ENCODE assay signal across 11 mouse cellular contexts in genomic region chr12:119054560-119054959, GRCm38 (mm10).
DNase-seq lines count a peak whose midpoint lies in the region; ATAC-seq and TF ChIP-seq lines count a peak whose summit lies in the region.
"Had no signal": no experiment of that assay in that cellular context is flagged by ENCODE, and none has a peak within 500 bp of the region (broad histone marks: within the 10 kb centered on the region; RNA-seq: fewer than 3 reads in every experiment).

No protein-coding gene starts in this region.

- peak; percentile 14; the same call in 1 of the 2 replicates for ATAC-seq in forebrain, embryonic 12.5 days (ENCODE audit: low FRiP score)
- no peak for ATAC-seq in forebrain, embryonic 16.5 days

- no peak overlapping the region for H3K27ac ChIP-seq in forebrain, embryonic 12.5 days
- no peak overlapping the region for H3K27ac ChIP-seq in forebrain, embryonic 16.5 days (ENCODE audit: low read length)
- H3K27ac ChIP-seq: liver, embryonic 15.5 days; midbrain, embryonic 12.5 days had no signal

- peak; percentile 4 for DNase-seq in layer of hippocampus, adult 9-11 months
- DNase-seq in layer of hippocampus, postnatal 36 days = no peak
- DNase-seq in right cerebral cortex, adult 2 months (ENCODE audit: low spot score in 2 of 2) = peak; percentile 17 to 21
- DNase-seq in right cerebral cortex, postnatal 36 days (ENCODE audit: low spot score in 2 of 2) = no peak
- DNase-seq in spleen, adult 12 weeks (ENCODE audit: low spot score) = no peak
- DNase-seq: thymus, adult 18-20 months had no signal

- no peaks in the 10 kb centered on the region for H3K9me3 ChIP-seq in forebrain, embryonic 12.5 days
- no peaks in the 10 kb centered on the region for H3K9me3 ChIP-seq in forebrain, embryonic 16.5 days (ENCODE audit: control insufficient read depth, low read length)
- H3K9me3 ChIP-seq: liver, embryonic 15.5 days; midbrain, embryonic 12.5 days had no signal

- TF ChIP-seq POLR2A in myocyte (IDR thresholded peaks at IDR 0.05; ENCODE audit: insufficient read length, low read depth) = no peak

- no peaks in the 10 kb centered on the region for H3K27me3 ChIP-seq in forebrain, embryonic 12.5 days
- no peaks in the 10 kb centered on the region for H3K27me3 ChIP-seq in forebrain, embryonic 16.5 days (replicated peaks; ENCODE audit: control insufficient read depth, insufficient read depth, low read length)
- no peaks in the 10 kb centered on the region for H3K27me3 ChIP-seq in myocyte (ENCODE audit: control insufficient read depth, insufficient read depth, insufficient read length)
- H3K27me3 ChIP-seq: liver, embryonic 15.5 days; midbrain, embryonic 12.5 days had no signal

- 39% methylated on average over 3 of the region's 3 CpGs for WGBS in forebrain, embryonic 12.5 days
- WGBS in forebrain, embryonic 16.5 days = 14% methylated on average over 3 of the region's 3 CpGs

- no peak overlapping the region for H3K4me2 ChIP-seq in forebrain, embryonic 12.5 days
- H3K4me2 ChIP-seq in forebrain, embryonic 16.5 days (ENCODE audit: low read length) = no peak overlapping the region
- H3K4me2 ChIP-seq in myocyte (ENCODE audit: low read depth) = peak overlapping the region; percentile 35
- H3K4me2 ChIP-seq: liver, embryonic 15.5 days; midbrain, embryonic 12.5 days had no signal

- H3K36me3 ChIP-seq in forebrain, embryonic 12.5 days (replicated peaks) = no peaks in the 10 kb centered on the region
- H3K36me3 ChIP-seq in forebrain, embryonic 16.5 days (ENCODE audit: control insufficient read depth, insufficient read depth) = no peaks in the 10 kb centered on the region
- no peaks in the 10 kb centered on the region for H3K36me3 ChIP-seq in myocyte (ENCODE audit: control insufficient read depth, insufficient read depth)
- H3K36me3 ChIP-seq: liver, embryonic 15.5 days; midbrain, embryonic 12.5 days had no signal

- H3K4me1 ChIP-seq in forebrain, embryonic 12.5 days = no peaks in the 10 kb centered on the region
- no peaks in the 10 kb centered on the region for H3K4me1 ChIP-seq in forebrain, embryonic 16.5 days (replicated peaks; ENCODE audit: control insufficient read depth, insufficient read depth, low read length)
- H3K4me1 ChIP-seq: liver, embryonic 15.5 days; midbrain, embryonic 12.5 days had no signal

- no peak overlapping the region for H3ac ChIP-seq in myocyte (ENCODE audit: control insufficient read depth, insufficient read length)

- no peak overlapping the region for H3K4me3 ChIP-seq in forebrain, embryonic 12.5 days (replicated peaks)
- H3K4me3 ChIP-seq in forebrain, embryonic 16.5 days (replicated peaks; ENCODE audit: low read length) = no peak overlapping the region
- no peak overlapping the region for H3K4me3 ChIP-seq in myocyte
- H3K4me3 ChIP-seq: liver, embryonic 15.5 days; midbrain, embryonic 12.5 days had no signal

- H3K79me2 ChIP-seq in myocyte (ENCODE audit: control insufficient read depth, insufficient read depth) = no peaks in the 10 kb centered on the region

- H3K9ac ChIP-seq in forebrain, embryonic 12.5 days = no peak overlapping the region
- no peak overlapping the region for H3K9ac ChIP-seq in forebrain, embryonic 16.5 days (replicated peaks; ENCODE audit: low read depth, low read length)
- H3K9ac ChIP-seq: liver, embryonic 15.5 days; midbrain, embryonic 12.5 days had no signal

TF ChIP-seq in myocyte, 11 proteins besides CTCF, POLR2A, EP300 and RAD21:
- TF ChIP-seq MYOD1 (IDR thresholded peaks at IDR 0.05; ENCODE audit: control insufficient read depth in 1 of 3, insufficient read length in 2 of 3, low read depth in 2 of 3) = peak; percentile 56 to 90 (median 84)
- no peak for TF ChIP-seq POLR2AphosphoS2 (IDR thresholded peaks at IDR 0.05; ENCODE audit: insufficient read length, low read depth)
- TF ChIP-seq MYOG (IDR thresholded peaks at IDR 0.05; ENCODE audit: control insufficient read depth in 1 of 3, insufficient read depth in 1 of 3, insufficient read length in 2 of 3, low read depth in 2 of 3) = no peak
- TF ChIP-seq TCF3 (IDR thresholded peaks at IDR 0.05; ENCODE audit: insufficient read length, low read depth) = peak; percentile 13
- TF ChIP-seq TCF12 (IDR thresholded peaks at IDR 0.05; ENCODE audit: insufficient read depth, poor library complexity, severe bottlenecking) = peak; percentile 50

Comparison
In these comparisons a context has a peak if more than half of its experiments do, and no peak if none do; other contexts are left out.
1. DNase-seq: peak in layer of hippocampus, adult 9-11 months (single experiment) and right cerebral cortex, adult 2 months (2 of 2); none in layer of hippocampus, postnatal 36 days (0 of 2), right cerebral cortex, postnatal 36 days (0 of 2) and spleen, adult 12 weeks (single experiment).